Mouse (Mus musculus) G1E (cell line): ENCODE data around the gene D17Wsu92e.

Experiments
- CTCF ChIP-seq: IDR thresholded peaks from 2 replicates; pipeline ENCODE4 v1.5.1; 2012; ENCODE audit warnings: low read depth, low read length, inconsistent platforms, mixed read lengths
- GATA1 ChIP-seq: IDR thresholded peaks from 2 replicates; pipeline ENCODE4 v1.6.1; 2012; ENCODE audit warnings: borderline replicate concordance, low read length, inconsistent platforms, mixed read lengths
- POLR2AphosphoS5 ChIP-seq: IDR thresholded peaks from 2 replicates; pipeline ENCODE4 v1.6.1; 2012; ENCODE audit warnings: low read depth, low read length, inconsistent platforms; ENCODE audit not compliant: insufficient replicate concordance
- TAL1 ChIP-seq: conservative IDR thresholded peaks from 2 replicates; pipeline ENCODE4 v1.6.1; 2012; ENCODE audit warnings: low read depth, low read length, inconsistent platforms, mixed read lengths

GRCm38 (mm10) chr17:27830411-27830810 lies 10.0 kb upstream of the D17Wsu92e start:
- TF ChIP-seq TAL1: no peak
- 0 out of 2 replicates have a peak, but pooled peaks have one; percentile 17 for TF ChIP-seq CTCF
- no peak for TF ChIP-seq GATA1
- no peak for TF ChIP-seq POLR2AphosphoS5
